Mouse (Mus musculus): ENCODE results near the gene Cilp2. TPM values are rescaled to one million over a fixed set of nuclear protein-coding genes. Genes with fewer than 3 reads are reported as not detected.

Gene Cilp2
- 0.13 and 0.27 TPM in 2 replicates for polyA plus RNA-seq (2012; ENCODE audit: low replicate concordance)

GRCm38 (mm10) chr8:69887289-69888243 is at the start of gene Cilp2:
Gene Cilp2 (minus strand): TSS chr8:69887687.

GRCm38 (mm10) chr8:69902163-69903062 is 14.9 kb upstream of the Cilp2 start, which contains the start of the genes Tssk6, Ndufa13 and Yjefn3:
Gene Tssk6 (plus strand): TSS chr8:69902184.
Gene Ndufa13 (minus strand): TSS chr8:69902558.
Gene Yjefn3 (minus strand): TSS chr8:69902712.

GRCm38 (mm10) chr8:69832298-69832853 is 55.1 kb downstream of the Cilp2 start, which contains the start of gene Pbx4:
Gene Pbx4 (plus strand): TSS chr8:69832491.

Other genes with a start within 250 kb of the Cilp2 start
- gene Zfp964, start 233.2 kb downstream of the Cilp2 start, polyA plus RNA-seq (2012; ENCODE audit: low replicate concordance) = 0.05 TPM in 1 of 2 replicates, not detected in the other
- gene Zfp869, start 177.0 kb downstream of the Cilp2 start, polyA plus RNA-seq (2012; ENCODE audit: low replicate concordance) = 1.1 TPM in 1 of 2 replicates, not detected in the other
- 0.51 and 0.63 TPM in 2 replicates for gene Zfp963, start 137.7 kb downstream of the Cilp2 start, polyA plus RNA-seq (2012; ENCODE audit: low replicate concordance)
- not detected in 2 replicates for gene Gm20422, start 112.8 kb downstream of the Cilp2 start, polyA plus RNA-seq (2012; ENCODE audit: low replicate concordance)
- gene Atp13a1, start 96.5 kb downstream of the Cilp2 start, polyA plus RNA-seq (2012; ENCODE audit: low replicate concordance) = 59.4 and 80.6 TPM in 2 replicates
- 0.55 and 3.2 TPM in 2 replicates for gene Zfp866, start 96.5 kb downstream of the Cilp2 start, polyA plus RNA-seq (2012; ENCODE audit: low replicate concordance)
- 27.8 and 54.2 TPM in 2 replicates for gene Gmip, start 79.0 kb downstream of the Cilp2 start, polyA plus RNA-seq (2012; ENCODE audit: low replicate concordance)
- 0.12 and 0.23 TPM in 2 replicates for gene Lpar2, start 65.3 kb downstream of the Cilp2 start, polyA plus RNA-seq (2012; ENCODE audit: low replicate concordance)
- gene Pbx4, start 55.2 kb downstream of the Cilp2 start, polyA plus RNA-seq (2012; ENCODE audit: low replicate concordance) = 4.8 and 10.7 TPM in 2 replicates
- 2.6 and 3.2 TPM in 2 replicates for gene Tssk6, start 14.5 kb upstream of the Cilp2 start, polyA plus RNA-seq (2012; ENCODE audit: low replicate concordance)
- 57.7 and 73.4 TPM in 2 replicates for gene Ndufa13, start 14.9 kb upstream of the Cilp2 start, polyA plus RNA-seq (2012; ENCODE audit: low replicate concordance)
- 0.77 and 2.5 TPM in 2 replicates for gene Yjefn3, start 15.0 kb upstream of the Cilp2 start, polyA plus RNA-seq (2012; ENCODE audit: low replicate concordance)
- gene Gatad2a, start 108.7 kb upstream of the Cilp2 start, polyA plus RNA-seq (2012; ENCODE audit: low replicate concordance) = 38.6 and 137 TPM in 2 replicates
- gene Mau2, start 155.0 kb upstream of the Cilp2 start, polyA plus RNA-seq (2012; ENCODE audit: low replicate concordance) = 51.9 and 82.1 TPM in 2 replicates
- 46.3 and 66.4 TPM in 2 replicates for gene Sugp1, start 155.1 kb upstream of the Cilp2 start, polyA plus RNA-seq (2012; ENCODE audit: low replicate concordance)
- gene Tm6sf2, start 185.2 kb upstream of the Cilp2 start, polyA plus RNA-seq (2012; ENCODE audit: low replicate concordance) = 1.1 TPM in 1 of 2 replicates, not detected in the other
- not detected in 2 replicates for gene Hapln4, start 195.8 kb upstream of the Cilp2 start, polyA plus RNA-seq (2012; ENCODE audit: low replicate concordance)
- 0.05 TPM in 1 of 2 replicates, not detected in the other for gene Ncan, start 233.2 kb upstream of the Cilp2 start, polyA plus RNA-seq (2012; ENCODE audit: low replicate concordance)
- 5.1 and 9.4 TPM in 2 replicates for gene Nr2c2ap, start 243.6 kb upstream of the Cilp2 start, polyA plus RNA-seq (2012; ENCODE audit: low replicate concordance)

Data from leukemia stem cell, adult 10-12 weeks (primary cell).